Mouse (Mus musculus) midbrain, embryonic 15.5 days (tissue): ENCODE measurements around the gene Rbms2. TPM values are rescaled to one million over a fixed set of nuclear protein-coding genes. Genes with fewer than 3 reads are reported as not detected.

Source experiments
- ATAC-seq: fragments of 200-750 bp; cut with Nextera tagmentation; replicated peaks from 2 replicates; pipeline ENCODE4 v1.8.0; 2017; ENCODE audit warnings: moderate TSS enrichment
- H3K27ac ChIP-seq: fragments of 300-500 bp; sonication (generic); 2 replicates; pipeline ENCODE4 v1.5.1; 2015; ENCODE audit warnings: mild to moderate bottlenecking, inconsistent platforms
- H3K27me3 ChIP-seq: fragments of 300-500 bp; sonication (generic); replicated peaks from 2 replicates; pipeline ENCODE4 v1.6.1; 2015; ENCODE audit warnings: inconsistent platforms
- H3K36me3 ChIP-seq: fragments of 300-500 bp; sonication (generic); replicated peaks from 2 replicates; pipeline ENCODE4 v1.6.1; 2015; ENCODE audit warnings: inconsistent platforms
- H3K4me1 ChIP-seq: fragments of 300-500 bp; sonication (generic); 2 replicates; pipeline ENCODE4 v1.6.1; 2015; ENCODE audit warnings: inconsistent platforms
- H3K4me2 ChIP-seq: fragments of 300-500 bp; sonication (generic); 2 replicates; pipeline ENCODE4 v1.6.1; 2015; ENCODE audit warnings: inconsistent platforms, mild to moderate bottlenecking, moderate library complexity
- H3K4me3 ChIP-seq: fragments of 300-500 bp; sonication (generic); 2 replicates; pipeline ENCODE4 v1.5.1; 2015; ENCODE audit warnings: mild to moderate bottlenecking, inconsistent platforms
- H3K9ac ChIP-seq: fragments of 300-500 bp; sonication (generic); 2 replicates; pipeline ENCODE4 v1.6.1; 2015; ENCODE audit warnings: mild to moderate bottlenecking, inconsistent platforms
- H3K9me3 ChIP-seq: fragments of 300-500 bp; sonication (generic); 2 replicates; pipeline ENCODE4 v1.6.1; 2016; ENCODE audit warnings: inconsistent platforms
- WGBS: fragments of 180-500 bp; shearing (Covaris S2); methylation state at CpG from one replicate; pipeline ENCODE4 v1.1.7; 2015; ENCODE audit warnings: mixed read lengths; 5-methylcytosine and 5-hydroxymethylcytosine counted together
- polyA plus RNA-seq: library from polyadenylated mRNA; unstranded; fragments of >200 nt; fragmentation: Nextera tagmentation; extraction: Ambion mirVana; gene quantifications from 2 replicates; pipeline ENCODE4 v1.2.1, GENCODE M21; 2015

Gene Rbms2
- polyA plus RNA-seq, 1 experiment from 2014 or later: 9.2 TPM

- no peak overlapping the region for H3K4me3 ChIP-seq
- peaks cover 77% of the 10 kb centered on the region for H3K36me3 ChIP-seq
- no peak overlapping the region for H3K9ac ChIP-seq
- no peaks in the 10 kb centered on the region for H3K9me3 ChIP-seq
- no peaks in the 10 kb centered on the region for H3K4me1 ChIP-seq
- no peak for ATAC-seq
- H3K4me2 ChIP-seq: no peak overlapping the region
- H3K27me3 ChIP-seq: no peaks in the 10 kb centered on the region
- H3K27ac ChIP-seq: no peak overlapping the region
- WGBS: 91% methylated on average over 14 of the region's 14 CpGs
Observed at GRCm38 (mm10) chr10:128125951-128126350, 54.1 kb downstream of the Rbms2 start.

- H3K27ac ChIP-seq: no peak overlapping the region
- no peak overlapping the region for H3K9ac ChIP-seq
- no peak overlapping the region for H3K4me3 ChIP-seq
- ATAC-seq: no peak
- no peak overlapping the region for H3K4me2 ChIP-seq
- no peaks in the 10 kb centered on the region for H3K27me3 ChIP-seq
- H3K4me1 ChIP-seq: no peaks in the 10 kb centered on the region
- no peaks in the 10 kb centered on the region for H3K9me3 ChIP-seq
- 96% methylated on average over 9 of the region's 9 CpGs for WGBS
- H3K36me3 ChIP-seq: peaks cover 86% of the 10 kb centered on the region
Observed at GRCm38 (mm10) chr10:128124831-128125230, 55.3 kb downstream of the Rbms2 start.

GRCm38 (mm10) chr10:128123833-128124232, 56.3 kb downstream of the Rbms2 start:
- no peaks in the 10 kb centered on the region for H3K9me3 ChIP-seq
- H3K4me3 ChIP-seq: no peak overlapping the region
- H3K9ac ChIP-seq: no peak overlapping the region
- no peak overlapping the region for H3K4me2 ChIP-seq
- ATAC-seq: no peak
- no peak overlapping the region for H3K27ac ChIP-seq
- H3K4me1 ChIP-seq: no peaks in the 10 kb centered on the region
- peaks cover 84% of the 10 kb centered on the region for H3K36me3 ChIP-seq
- WGBS: 96% methylated on average over 7 of the region's 7 CpGs
- H3K27me3 ChIP-seq: no peaks in the 10 kb centered on the region

- Histone ChIP-seq H3K27me3 (no peaks in the 10 kb centered on the region), H3K4me3 (no peak overlapping the region), H3K4me2 (no peak overlapping the region), H3K9me3 (no peaks in the 10 kb centered on the region), H3K4me1 (no peaks in the 10 kb centered on the region), H3K9ac (no peak overlapping the region), H3K36me3 (peaks cover 54% of the 10 kb centered on the region), H3K27ac (no peak overlapping the region)
- ATAC-seq: no peak
Observed at GRCm38 (mm10) chr10:128111227-128111626, 68.9 kb downstream of the Rbms2 start.

GRCm38 (mm10) chr10:128110103-128110761, 69.9 kb downstream of the Rbms2 start:
- 92% methylated on average over 4 of the region's 4 CpGs for WGBS
- H3K36me3 ChIP-seq: peaks cover 45% of the 10 kb centered on the region

GRCm38 (mm10) chr10:128097587-128097971, 82.5 kb downstream of the Rbms2 start:
- peak overlapping the region; percentile 85 for H3K9ac ChIP-seq
- peak overlapping the region; percentile 81 for H3K27ac ChIP-seq
- H3K27me3 ChIP-seq: no peaks in the 10 kb centered on the region
- ATAC-seq: no peak
- peaks cover 39% of the 10 kb centered on the region for H3K4me1 ChIP-seq
- H3K36me3 ChIP-seq: no peaks in the 10 kb centered on the region
- no peaks in the 10 kb centered on the region for H3K9me3 ChIP-seq
- peak overlapping the region; percentile 80 for H3K4me3 ChIP-seq
- peak overlapping the region; percentile 74 for H3K4me2 ChIP-seq
- 0% methylated on average over 13 of the region's 13 CpGs for WGBS

More at GRCm38 (mm10) chr10:128110103-128110761, 69.9 kb downstream of the Rbms2 start:
- Histone ChIP-seq H3K27me3 (no peaks in the 10 kb centered on the region), H3K4me3 (no peak overlapping the region), H3K9me3 (no peaks in the 10 kb centered on the region), H3K27ac (no peak overlapping the region), H3K4me1 (no peaks in the 10 kb centered on the region), H3K9ac (no peak overlapping the region), H3K4me2 (no peak overlapping the region)
- no peak for ATAC-seq

- Histone ChIP-seq H3K9me3 (no peaks in the 10 kb centered on the region), H3K27me3 (no peaks in the 10 kb centered on the region), H3K36me3 (no peaks in the 10 kb centered on the region), H3K4me1 (peaks cover 43% of the 10 kb centered on the region), H3K4me2 (peak overlapping the region; percentile 74), H3K4me3 (peak overlapping the region; percentile 80), H3K9ac (peak overlapping the region; percentile 85), H3K27ac (peak overlapping the region; percentile 81)
- peak; percentile 86 for ATAC-seq
- WGBS: under 1% methylated on average over 82 of the region's 86 CpGs
Observed at GRCm38 (mm10) chr10:128096693-128097586, 83.2 kb downstream of the Rbms2 start.

- Histone ChIP-seq H3K27ac (no peak overlapping the region), H3K4me2 (peak overlapping the region; percentile 74), H3K4me3 (peak overlapping the region; percentile 80), H3K9me3 (no peaks in the 10 kb centered on the region), H3K36me3 (no peaks in the 10 kb centered on the region), H3K9ac (0 out of 2 replicates have a peak overlapping the region, but pooled peaks have one; percentile 85), H3K27me3 (no peaks in the 10 kb centered on the region), H3K4me1 (peaks cover 49% of the 10 kb centered on the region)
- WGBS: 15% methylated on average over 4 of the region's 4 CpGs
- ATAC-seq: no peak
Observed at GRCm38 (mm10) chr10:128096313-128096692, 83.8 kb downstream of the Rbms2 start.

- WGBS: 28% methylated on average over 9 of the region's 9 CpGs
- peaks cover 59% of the 10 kb centered on the region for H3K4me1 ChIP-seq
- ATAC-seq: no peak
Observed at GRCm38 (mm10) chr10:128095003-128095636, 85.0 kb downstream of the Rbms2 start.

GRCm38 (mm10) chr10:128094340-128094968, 85.6 kb downstream of the Rbms2 start:
- H3K4me1 ChIP-seq: peaks cover 59% of the 10 kb centered on the region

More at GRCm38 (mm10) chr10:128095003-128095636, 85.0 kb downstream of the Rbms2 start:
- H3K4me2 ChIP-seq: peak overlapping the region; percentile 87
- no peaks in the 10 kb centered on the region for H3K9me3 ChIP-seq
- H3K4me3 ChIP-seq: no peak overlapping the region
- no peak overlapping the region for H3K9ac ChIP-seq
- H3K27me3 ChIP-seq: no peaks in the 10 kb centered on the region
- H3K27ac ChIP-seq: no peak overlapping the region
- H3K36me3 ChIP-seq: peaks cover 3% of the 10 kb centered on the region; the same call in 1 of the 2 replicates

GRCm38 (mm10) chr10:128093496-128094294, 86.4 kb downstream of the Rbms2 start:
- Histone ChIP-seq H3K27ac (peak overlapping the region; percentile 79), H3K36me3 (peaks cover 17% of the 10 kb centered on the region), H3K4me2 (peak overlapping the region; percentile 87), H3K4me1 (peaks cover 58% of the 10 kb centered on the region), H3K4me3 (peak overlapping the region; percentile 66), H3K9ac (peak overlapping the region; percentile 66), H3K27me3 (no peaks in the 10 kb centered on the region), H3K9me3 (no peaks in the 10 kb centered on the region)
- ATAC-seq: no peak
- 24% methylated on average over 13 of the region's 13 CpGs for WGBS

More at GRCm38 (mm10) chr10:128094340-128094968, 85.6 kb downstream of the Rbms2 start:
- Histone ChIP-seq H3K27me3 (no peaks in the 10 kb centered on the region), H3K9ac (no peak overlapping the region), H3K27ac (no peak overlapping the region; the same call in 1 of the 2 replicates), H3K4me3 (peak overlapping the region; percentile 19; the same call in 1 of the 2 replicates), H3K9me3 (no peaks in the 10 kb centered on the region), H3K4me2 (peak overlapping the region; percentile 87), H3K36me3 (peaks cover 10% of the 10 kb centered on the region)
- ATAC-seq: 0 out of 2 replicates have a peak, but pooled peaks have one; percentile 16
- 11% methylated on average over 19 of the region's 19 CpGs for WGBS
